Mouse (Mus musculus): ENCODE results near the gene Gm21915. TPM values are rescaled to one million over a fixed set of nuclear protein-coding genes. Genes with fewer than 3 reads are reported as not detected.

Gm21915 gene
- polyA plus RNA-seq, 1 experiment from 2014 or later: not detected

GRCm38 (mm10) chr9:40637705-40638393 is 32.6 kb upstream of the Gm21915 start:
- no peaks in the 10 kb centered on the region for H3K9me3 ChIP-seq (replicated peaks)
- no peaks in the 10 kb centered on the region for H3K27me3 ChIP-seq
- H3K27ac ChIP-seq: no peak overlapping the region
- no peaks in the 10 kb centered on the region for H3K36me3 ChIP-seq
- H3K4me2 ChIP-seq: peak overlapping the region; percentile 56
- peak overlapping the region; percentile 45 for H3K4me3 ChIP-seq (replicated peaks)
- WGBS (ENCODE audit: insufficient replicate concordance): 30% methylated on average over 8 of the region's 8 CpGs
- peaks cover 5% of the 10 kb centered on the region for H3K4me1 ChIP-seq (replicated peaks)
- DNase-seq: no peak
- ATAC-seq (ENCODE audit: low read depth): no peak
- H3K9ac ChIP-seq: peak overlapping the region; percentile 34; the same call in 1 of the 2 replicates

DNA sequence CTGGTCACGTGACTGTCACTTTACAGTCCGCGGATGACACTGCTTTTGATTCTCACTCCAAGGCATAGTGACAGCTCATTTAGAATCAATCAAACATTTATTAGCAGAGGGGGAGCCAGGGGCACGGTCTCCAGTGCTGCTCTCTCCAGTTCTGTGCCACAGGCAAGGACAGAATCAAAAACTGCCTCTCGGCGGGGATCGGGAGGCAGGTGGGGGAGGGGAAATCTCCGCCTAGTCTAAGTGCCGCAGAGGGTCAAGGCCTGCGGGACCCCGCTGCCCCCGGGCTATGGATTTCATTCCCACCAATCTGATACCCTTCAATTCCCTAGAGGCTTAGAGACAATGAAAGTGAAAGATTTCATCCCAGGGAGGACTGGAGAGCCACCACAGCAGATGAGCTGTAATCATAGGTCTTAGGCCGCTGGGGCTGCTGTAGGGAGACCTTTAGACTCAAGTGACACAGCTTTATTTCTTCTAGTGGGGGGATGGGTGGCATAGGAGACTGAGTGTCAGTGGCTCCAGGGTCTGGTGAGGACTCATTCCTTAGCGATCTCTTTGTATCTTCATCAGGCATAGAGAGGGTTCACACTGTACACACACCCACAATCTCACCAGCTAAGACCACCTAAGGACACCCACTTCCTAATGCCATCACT is 31.9 kb upstream of the Gm21915 start:
- 5% methylated on average over 14 of the region's 14 CpGs for WGBS (ENCODE audit: insufficient replicate concordance)
- Histone ChIP-seq H3K36me3 (no peaks in the 10 kb centered on the region), H3K27me3 (no peaks in the 10 kb centered on the region), H3K4me3 (replicated peaks) (peak overlapping the region; percentile 45), H3K9me3 (replicated peaks) (no peaks in the 10 kb centered on the region), H3K27ac (no peak overlapping the region), H3K4me2 (peak overlapping the region; percentile 56), H3K9ac (peak overlapping the region; percentile 34; the same call in 1 of the 2 replicates), H3K4me1 (replicated peaks) (peaks cover 5% of the 10 kb centered on the region)
- DNase-seq (no peak), ATAC-seq (ENCODE audit: low read depth) (peak; percentile 34; the same call in 1 of the 2 replicates)

GRCm38 (mm10) chr9:40639536-40640187 is 30.8 kb upstream of the Gm21915 start:
- Histone ChIP-seq H3K4me1 (replicated peaks) (peaks cover 5% of the 10 kb centered on the region), H3K36me3 (no peaks in the 10 kb centered on the region), H3K4me2 (no peak overlapping the region), H3K27ac (no peak overlapping the region), H3K9me3 (replicated peaks) (no peaks in the 10 kb centered on the region), H3K9ac (no peak overlapping the region), H3K4me3 (replicated peaks) (no peak overlapping the region), H3K27me3 (no peaks in the 10 kb centered on the region)
- 62% methylated on average over 10 of the region's 10 CpGs for WGBS (ENCODE audit: insufficient replicate concordance)
- ATAC-seq (ENCODE audit: low read depth): no peak
- no peak for DNase-seq

GRCm38 (mm10) chr9:40641318-40641717 is 29.1 kb upstream of the Gm21915 start:
- Histone ChIP-seq H3K27ac (no peak overlapping the region), H3K4me2 (no peak overlapping the region), H3K27me3 (no peaks in the 10 kb centered on the region; the same call in 1 of the 2 replicates), H3K36me3 (no peaks in the 10 kb centered on the region), H3K9ac (no peak overlapping the region), H3K9me3 (replicated peaks) (no peaks in the 10 kb centered on the region), H3K4me1 (replicated peaks) (peaks cover 5% of the 10 kb centered on the region), H3K4me3 (replicated peaks) (no peak overlapping the region)
- no peak for DNase-seq
- ATAC-seq (ENCODE audit: low read depth): no peak
- WGBS (ENCODE audit: insufficient replicate concordance): 48% methylated on average over 2 of the region's 2 CpGs

DNA sequence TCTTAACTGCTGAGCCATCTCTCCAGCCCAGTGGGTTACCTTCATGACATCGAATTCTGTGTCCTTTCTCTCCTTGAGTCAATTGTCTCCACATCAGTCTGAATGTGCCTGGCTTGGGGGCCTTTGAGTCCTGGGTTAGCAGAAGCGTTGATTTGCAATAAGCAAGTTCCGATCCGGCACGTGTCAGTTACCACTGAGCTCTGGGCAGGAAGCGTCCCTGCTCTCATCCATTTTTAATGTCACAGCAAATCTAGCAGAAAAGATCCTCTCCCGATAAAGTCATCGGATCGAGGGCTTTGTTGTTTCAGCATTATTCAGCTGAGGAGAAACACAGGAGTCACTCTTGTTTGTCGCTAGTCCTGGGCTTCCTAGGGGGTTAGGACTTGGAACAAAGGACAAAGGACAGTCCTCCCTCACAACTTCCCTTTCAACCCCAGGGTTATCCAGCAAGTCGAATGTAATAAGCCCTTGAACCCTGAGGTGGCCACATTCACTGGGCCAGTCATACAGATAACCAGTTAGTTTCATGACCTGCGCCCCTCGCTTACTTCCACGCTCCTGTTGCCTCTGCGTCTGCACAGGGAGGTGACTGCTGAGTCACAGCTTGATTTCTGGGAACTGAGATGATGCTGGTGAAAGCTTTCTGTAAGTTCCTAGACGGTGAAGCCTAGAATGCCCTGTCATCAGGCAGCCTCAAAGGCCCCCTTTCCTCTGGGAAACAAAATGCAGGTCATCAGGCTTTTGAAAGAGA is 27.8 kb upstream of the Gm21915 start:
- WGBS (ENCODE audit: insufficient replicate concordance): 16% methylated on average over 16 of the region's 16 CpGs
- no peak overlapping the region for H3K4me2 ChIP-seq
- DNase-seq: no peak

DNA sequence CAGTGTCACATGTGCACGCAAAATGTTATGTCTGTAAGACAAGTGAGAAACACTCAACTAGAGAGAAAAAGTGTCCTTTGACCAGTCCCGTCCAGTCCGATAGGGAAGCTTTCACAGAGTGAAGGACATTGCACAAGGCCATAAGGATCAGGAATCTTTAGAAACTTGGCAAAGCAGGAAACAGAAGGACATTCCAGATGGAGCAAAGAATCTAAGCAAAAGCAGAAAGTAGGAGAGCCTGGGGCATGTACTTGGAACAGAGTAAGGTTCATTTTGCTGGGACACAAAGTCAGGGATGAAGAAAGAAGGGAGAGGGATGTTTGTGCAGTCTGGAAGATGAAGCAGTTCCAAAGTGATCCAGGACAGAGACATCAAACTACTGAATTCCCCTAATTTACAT is 21.0 kb upstream of the Gm21915 start:
- no peak for DNase-seq
- H3K9me3 ChIP-seq (replicated peaks): no peaks in the 10 kb centered on the region
- H3K9ac ChIP-seq: no peak overlapping the region
- ATAC-seq (ENCODE audit: low read depth): no peak
- 76% methylated on average over 3 of the region's 3 CpGs for WGBS (ENCODE audit: insufficient replicate concordance)
- no peaks in the 10 kb centered on the region for H3K4me1 ChIP-seq (replicated peaks)
- no peak overlapping the region for H3K4me3 ChIP-seq (replicated peaks)
- H3K27me3 ChIP-seq: no peaks in the 10 kb centered on the region; the same call in 1 of the 2 replicates
- no peak overlapping the region for H3K27ac ChIP-seq
- H3K4me2 ChIP-seq: no peak overlapping the region
- H3K36me3 ChIP-seq: no peaks in the 10 kb centered on the region

More for the DNA sequence above, 27.8 kb upstream of the Gm21915 start:
- 0 out of 2 replicates have a peak, but pooled peaks have one; percentile 34 for ATAC-seq (ENCODE audit: low read depth)
- Histone ChIP-seq H3K27me3 (no peaks in the 10 kb centered on the region; the same call in 1 of the 2 replicates), H3K27ac (no peak overlapping the region), H3K9ac (no peak overlapping the region), H3K4me3 (replicated peaks) (no peak overlapping the region), H3K36me3 (no peaks in the 10 kb centered on the region), H3K9me3 (replicated peaks) (no peaks in the 10 kb centered on the region), H3K4me1 (replicated peaks) (peaks cover 5% of the 10 kb centered on the region)

DNA sequence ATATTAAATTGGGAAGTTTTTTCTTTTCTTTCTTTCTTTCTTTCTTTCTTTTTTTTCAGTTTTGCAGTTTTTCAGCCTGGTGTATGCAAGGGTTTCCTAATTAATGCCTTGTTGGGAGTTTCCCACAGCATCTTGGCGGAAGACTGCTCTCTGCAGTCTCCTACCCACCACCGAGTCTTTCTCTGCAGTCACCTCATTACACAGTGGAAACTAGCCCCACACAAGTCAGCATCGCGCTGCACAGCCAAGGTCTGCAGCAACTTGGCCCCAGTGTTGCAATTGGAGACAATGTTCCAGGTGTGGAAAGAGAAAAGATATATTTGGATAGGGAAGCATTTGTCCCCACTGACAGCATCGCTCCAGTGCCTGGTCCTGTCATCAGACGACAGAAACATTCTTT is 20.4 kb upstream of the Gm21915 start:
- H3K9me3 ChIP-seq (replicated peaks): no peaks in the 10 kb centered on the region
- H3K4me1 ChIP-seq (replicated peaks): no peaks in the 10 kb centered on the region
- H3K9ac ChIP-seq: no peak overlapping the region
- DNase-seq (no peak), ATAC-seq (ENCODE audit: low read depth) (no peak)
- H3K27me3 ChIP-seq: no peaks in the 10 kb centered on the region; the same call in 1 of the 2 replicates
- 65% methylated on average over 6 of the region's 6 CpGs for WGBS (ENCODE audit: insufficient replicate concordance)
- no peaks in the 10 kb centered on the region for H3K36me3 ChIP-seq
- no peak overlapping the region for H3K27ac ChIP-seq
- H3K4me3 ChIP-seq (replicated peaks): no peak overlapping the region
- H3K4me2 ChIP-seq: no peak overlapping the region

DNA sequence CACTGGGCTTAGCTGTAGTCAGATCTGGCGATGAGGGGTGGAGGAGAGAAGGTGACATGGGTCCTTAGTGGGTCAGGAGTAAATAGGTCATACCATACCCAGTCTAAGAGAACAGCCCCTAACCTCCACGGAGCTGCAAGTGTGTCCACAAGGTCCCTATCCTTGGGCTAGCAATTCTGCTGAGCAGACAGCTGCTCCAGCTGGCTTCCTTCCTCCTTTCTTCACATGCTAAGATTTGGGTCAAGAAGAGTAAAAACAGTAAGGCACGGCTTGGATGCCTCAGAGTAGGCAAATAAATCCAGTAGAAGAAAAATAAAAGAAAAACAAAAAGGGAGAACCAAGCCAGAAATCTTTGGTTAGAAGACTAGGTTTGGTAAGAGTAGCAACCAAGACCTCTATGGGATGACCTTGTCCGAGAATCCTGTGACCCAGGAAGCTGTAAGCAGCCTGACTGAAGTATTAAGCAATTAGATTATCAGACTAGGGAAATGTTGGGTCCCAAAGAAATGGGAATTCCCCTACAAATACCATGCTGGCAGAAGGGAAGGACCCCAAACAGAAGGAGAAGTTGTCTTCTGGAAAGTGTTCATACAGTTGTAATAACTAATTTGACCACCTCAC is 19.1 kb upstream of the Gm21915 start:
- Histone ChIP-seq H3K36me3 (no peaks in the 10 kb centered on the region), H3K4me2 (no peak overlapping the region), H3K27ac (no peak overlapping the region), H3K27me3 (no peaks in the 10 kb centered on the region), H3K9ac (no peak overlapping the region), H3K4me3 (replicated peaks) (no peak overlapping the region), H3K4me1 (replicated peaks) (no peaks in the 10 kb centered on the region), H3K9me3 (replicated peaks) (no peaks in the 10 kb centered on the region)
- DNase-seq (no peak), ATAC-seq (ENCODE audit: low read depth) (no peak)
- WGBS (ENCODE audit: insufficient replicate concordance): 35% methylated on average over 4 of the region's 4 CpGs

- Histone ChIP-seq H3K36me3 (no peaks in the 10 kb centered on the region), H3K4me3 (replicated peaks) (no peak overlapping the region), H3K4me2 (no peak overlapping the region), H3K27ac (no peak overlapping the region), H3K4me1 (replicated peaks) (no peaks in the 10 kb centered on the region), H3K9ac (no peak overlapping the region), H3K27me3 (no peaks in the 10 kb centered on the region), H3K9me3 (replicated peaks) (no peaks in the 10 kb centered on the region)
- no peak for DNase-seq
- no peak for ATAC-seq (ENCODE audit: low read depth)
- WGBS (ENCODE audit: insufficient replicate concordance): 17% methylated on average over 9 of the region's 9 CpGs
Measured at GRCm38 (mm10) chr9:40652757-40653156, 17.7 kb upstream of the Gm21915 start.

GRCm38 (mm10) chr9:40666190-40666803 is 4.1 kb upstream of the Gm21915 start:
- Histone ChIP-seq H3K27ac (no peak overlapping the region), H3K4me1 (replicated peaks) (no peaks in the 10 kb centered on the region), H3K9ac (no peak overlapping the region), H3K36me3 (no peaks in the 10 kb centered on the region), H3K9me3 (replicated peaks) (no peaks in the 10 kb centered on the region), H3K27me3 (no peaks in the 10 kb centered on the region), H3K4me2 (no peak overlapping the region), H3K4me3 (replicated peaks) (no peak overlapping the region)
- DNase-seq: no peak
- ATAC-seq (ENCODE audit: low read depth): no peak
- WGBS (ENCODE audit: insufficient replicate concordance): 54% methylated on average over 9 of the region's 9 CpGs

All from liver, embryonic 13.5 days (tissue).